Mouse (Mus musculus) kidney, adult 8-10 months (tissue): ENCODE results near the gene Tshz2.
"Not testable (repeated sequence)": the region's sequence is repeated elsewhere in the genome, so short reads cannot be mapped to it uniquely, and the experiment has no call there.

ENCODE experiments used
- DNase-seq, 2 experiments: peaks; one replicate each; pipeline ENCODE4 v3.0.0; 2022

The Tshz2 gene

GRCm38 (mm10) chr2:169760117-169760516, 127.3 kb downstream of the Tshz2 start:
- no peak for DNase-seq

- DNase-seq, result no peak
Observed at GRCm38 (mm10) chr2:169761726-169762125, 128.9 kb downstream of the Tshz2 start.

GRCm38 (mm10) chr2:169762301-169762700, 129.5 kb downstream of the Tshz2 start:
- no peak for DNase-seq

GRCm38 (mm10) chr2:169763716-169764115, 130.9 kb downstream of the Tshz2 start:
- DNase-seq, result no peak

GRCm38 (mm10) chr2:169766247-169766646, 133.4 kb downstream of the Tshz2 start:
- no peak for DNase-seq

GRCm38 (mm10) chr2:169767281-169767680, 134.5 kb downstream of the Tshz2 start:
- no peak for DNase-seq

GRCm38 (mm10) chr2:169775078-169775477, 142.3 kb downstream of the Tshz2 start:
- no peak for DNase-seq

- DNase-seq, result peak; percentile 50 to 54
Observed at GRCm38 (mm10) chr2:169777242-169777641, 144.4 kb downstream of the Tshz2 start.

GRCm38 (mm10) chr2:169777764-169778163, 145.0 kb downstream of the Tshz2 start:
- DNase-seq, result peak in 1 of 2 experiments; percentile 16

GRCm38 (mm10) chr2:169778740-169779345, 146.0 kb downstream of the Tshz2 start:
- no peak for DNase-seq

GRCm38 (mm10) chr2:169781671-169782070, 148.9 kb downstream of the Tshz2 start:
- DNase-seq, result not testable (repeated sequence)

- no peak for DNase-seq
Observed at GRCm38 (mm10) chr2:169782874-169783680, 150.3 kb downstream of the Tshz2 start.

GRCm38 (mm10) chr2:169783681-169784033, 150.8 kb downstream of the Tshz2 start:
- DNase-seq, result no peak

GRCm38 (mm10) chr2:169787381-169787780, 154.6 kb downstream of the Tshz2 start:
- no peak for DNase-seq

GRCm38 (mm10) chr2:169787906-169788305, 155.1 kb downstream of the Tshz2 start:
- no peak for DNase-seq

- DNase-seq, result peak; percentile 74 to 76
Observed at GRCm38 (mm10) chr2:169790439-169791131, 157.8 kb downstream of the Tshz2 start.

- no peak for DNase-seq
Observed at GRCm38 (mm10) chr2:169792706-169793105, 159.9 kb downstream of the Tshz2 start.

GRCm38 (mm10) chr2:169802241-169802640, 169.4 kb downstream of the Tshz2 start:
- no peak for DNase-seq

- no peak for DNase-seq
Observed at GRCm38 (mm10) chr2:169804380-169804779, 171.6 kb downstream of the Tshz2 start.

- DNase-seq, result no peak
Observed at GRCm38 (mm10) chr2:169805545-169805944, 172.7 kb downstream of the Tshz2 start.

- no peak for DNase-seq
Observed at GRCm38 (mm10) chr2:169811589-169811988, 178.8 kb downstream of the Tshz2 start.

- DNase-seq, result no peak
Observed at GRCm38 (mm10) chr2:169812055-169812454, 179.2 kb downstream of the Tshz2 start.

- no peak for DNase-seq
Observed at GRCm38 (mm10) chr2:169812940-169813339, 180.1 kb downstream of the Tshz2 start.

- no peak for DNase-seq
Observed at GRCm38 (mm10) chr2:169814351-169814750, 181.5 kb downstream of the Tshz2 start.
